Mouse (Mus musculus): ENCODE measurements around the gene Tmem174. TPM values are rescaled to one million over a fixed set of nuclear protein-coding genes. Genes with fewer than 3 reads are reported as not detected.
A peak's percentile ranks its signal among the peaks of the same experiment; 100 is the strongest.

Tmem174 gene
- polyA plus RNA-seq, 1 experiment from 2014 or later, result not detected

GRCm38 (mm10) chr13:98665240-98665639 is 28.0 kb upstream of the Tmem174 start:
- Histone ChIP-seq H3K9me3 (replicated peaks; ENCODE audit: control insufficient read depth, low read length) (no peaks in the 10 kb centered on the region; the same call in 1 of the 2 replicates), H3K9ac (ENCODE audit: low read length) (no peak overlapping the region), H3K27me3 (ENCODE audit: control insufficient read depth, insufficient read depth, low read length) (no peaks in the 10 kb centered on the region), H3K4me3 (ENCODE audit: low read length) (no peak overlapping the region), H3K27ac (ENCODE audit: low read length) (no peak overlapping the region), H3K36me3 (ENCODE audit: control insufficient read depth, insufficient read depth) (no peaks in the 10 kb centered on the region), H3K4me1 (ENCODE audit: control insufficient read depth, insufficient read depth, low read length) (no peaks in the 10 kb centered on the region), H3K4me2 (ENCODE audit: low read depth, low read length) (no peak overlapping the region)
- WGBS, result 73% methylated on average over 10 of the region's 10 CpGs
- no peak for ATAC-seq (replicated peaks; ENCODE audit: extremely low read depth, insufficient read depth, low FRiP score)

GRCm38 (mm10) chr13:98662173-98662675 is 25.0 kb upstream of the Tmem174 start:
- Histone ChIP-seq H3K4me2 (ENCODE audit: low read depth, low read length) (no peak overlapping the region), H3K27ac (ENCODE audit: low read length) (no peak overlapping the region), H3K9me3 (replicated peaks; ENCODE audit: control insufficient read depth, low read length) (no peaks in the 10 kb centered on the region; the same call in 1 of the 2 replicates), H3K9ac (ENCODE audit: low read length) (no peak overlapping the region), H3K4me1 (ENCODE audit: control insufficient read depth, insufficient read depth, low read length) (no peaks in the 10 kb centered on the region), H3K36me3 (ENCODE audit: control insufficient read depth, insufficient read depth) (no peaks in the 10 kb centered on the region), H3K4me3 (ENCODE audit: low read length) (no peak overlapping the region), H3K27me3 (ENCODE audit: control insufficient read depth, insufficient read depth, low read length) (no peaks in the 10 kb centered on the region)
- ATAC-seq (replicated peaks; ENCODE audit: extremely low read depth, insufficient read depth, low FRiP score), result no peak
- 81% methylated on average over 4 of the region's 4 CpGs for WGBS

GRCm38 (mm10) chr13:98656034-98656471 is 18.8 kb upstream of the Tmem174 start:
- H3K36me3 ChIP-seq (ENCODE audit: control insufficient read depth, insufficient read depth), result no peaks in the 10 kb centered on the region
- H3K27ac ChIP-seq (ENCODE audit: low read length), result no peak overlapping the region
- H3K4me1 ChIP-seq (ENCODE audit: control insufficient read depth, insufficient read depth, low read length), result peaks cover 6% of the 10 kb centered on the region; the same call in 1 of the 2 replicates
- WGBS, result 85% methylated on average over 16 of the region's 16 CpGs
- H3K9me3 ChIP-seq (replicated peaks; ENCODE audit: control insufficient read depth, low read length), result no peaks in the 10 kb centered on the region
- no peak overlapping the region for H3K4me2 ChIP-seq (ENCODE audit: low read depth, low read length)
- no peaks in the 10 kb centered on the region for H3K27me3 ChIP-seq (ENCODE audit: control insufficient read depth, insufficient read depth, low read length)
- no peak overlapping the region for H3K4me3 ChIP-seq (ENCODE audit: low read length)
- no peak overlapping the region for H3K9ac ChIP-seq (ENCODE audit: low read length)
- no peak for ATAC-seq (replicated peaks; ENCODE audit: extremely low read depth, insufficient read depth, low FRiP score)

GRCm38 (mm10) chr13:98655346-98655745 is 18.1 kb upstream of the Tmem174 start:
- no peaks in the 10 kb centered on the region for H3K27me3 ChIP-seq (ENCODE audit: control insufficient read depth, insufficient read depth, low read length)
- no peak for ATAC-seq (replicated peaks; ENCODE audit: extremely low read depth, insufficient read depth, low FRiP score)
- no peak overlapping the region for H3K4me2 ChIP-seq (ENCODE audit: low read depth, low read length)
- 91% methylated on average over 4 of the region's 4 CpGs for WGBS
- H3K9me3 ChIP-seq (replicated peaks; ENCODE audit: control insufficient read depth, low read length), result no peaks in the 10 kb centered on the region
- H3K4me1 ChIP-seq (ENCODE audit: control insufficient read depth, insufficient read depth, low read length), result peaks cover 6% of the 10 kb centered on the region; the same call in 1 of the 2 replicates
- no peaks in the 10 kb centered on the region for H3K36me3 ChIP-seq (ENCODE audit: control insufficient read depth, insufficient read depth)
- H3K27ac ChIP-seq (ENCODE audit: low read length), result no peak overlapping the region
- H3K9ac ChIP-seq (ENCODE audit: low read length), result no peak overlapping the region
- H3K4me3 ChIP-seq (ENCODE audit: low read length), result no peak overlapping the region

GRCm38 (mm10) chr13:98654129-98654939 is 17.1 kb upstream of the Tmem174 start:
- no peak overlapping the region for H3K4me2 ChIP-seq (ENCODE audit: low read depth, low read length)
- H3K27me3 ChIP-seq (ENCODE audit: control insufficient read depth, insufficient read depth, low read length), result no peaks in the 10 kb centered on the region
- H3K4me1 ChIP-seq (ENCODE audit: control insufficient read depth, insufficient read depth, low read length), result peaks cover 6% of the 10 kb centered on the region; the same call in 1 of the 2 replicates
- H3K36me3 ChIP-seq (ENCODE audit: control insufficient read depth, insufficient read depth), result no peaks in the 10 kb centered on the region
- H3K9ac ChIP-seq (ENCODE audit: low read length), result no peak overlapping the region
- H3K9me3 ChIP-seq (replicated peaks; ENCODE audit: control insufficient read depth, low read length), result no peaks in the 10 kb centered on the region
- H3K27ac ChIP-seq (ENCODE audit: low read length), result no peak overlapping the region
- ATAC-seq (replicated peaks; ENCODE audit: extremely low read depth, insufficient read depth, low FRiP score), result no peak
- no peak overlapping the region for H3K4me3 ChIP-seq (ENCODE audit: low read length)
- 70% methylated on average over 10 of the region's 10 CpGs for WGBS

- 51% methylated on average over 2 of the region's 2 CpGs for WGBS
- ATAC-seq (replicated peaks; ENCODE audit: extremely low read depth, insufficient read depth, low FRiP score), result no peak
- no peak overlapping the region for H3K27ac ChIP-seq (ENCODE audit: low read length)
Observed at GRCm38 (mm10) chr13:98652194-98652593, 15.0 kb upstream of the Tmem174 start.

GRCm38 (mm10) chr13:98651228-98651977 is 14.2 kb upstream of the Tmem174 start:
- Histone ChIP-seq H3K9ac (ENCODE audit: low read length) (no peak overlapping the region), H3K4me2 (ENCODE audit: low read depth, low read length) (no peak overlapping the region), H3K36me3 (ENCODE audit: control insufficient read depth, insufficient read depth) (no peaks in the 10 kb centered on the region), H3K4me3 (ENCODE audit: low read length) (no peak overlapping the region), H3K27me3 (ENCODE audit: control insufficient read depth, insufficient read depth, low read length) (no peaks in the 10 kb centered on the region), H3K9me3 (replicated peaks; ENCODE audit: control insufficient read depth, low read length) (no peaks in the 10 kb centered on the region), H3K27ac (ENCODE audit: low read length) (no peak overlapping the region), H3K4me1 (ENCODE audit: control insufficient read depth, insufficient read depth, low read length) (peaks cover 6% of the 10 kb centered on the region; the same call in 1 of the 2 replicates)
- WGBS, result 60% methylated on average over 17 of the region's 17 CpGs
- peak; percentile 18; the same call in 1 of the 2 replicates for ATAC-seq (replicated peaks; ENCODE audit: extremely low read depth, insufficient read depth, low FRiP score)

More at GRCm38 (mm10) chr13:98652194-98652593, 15.0 kb upstream of the Tmem174 start:
- Histone ChIP-seq H3K4me3 (ENCODE audit: low read length) (no peak overlapping the region), H3K4me2 (ENCODE audit: low read depth, low read length) (no peak overlapping the region), H3K9ac (ENCODE audit: low read length) (no peak overlapping the region), H3K9me3 (replicated peaks; ENCODE audit: control insufficient read depth, low read length) (no peaks in the 10 kb centered on the region), H3K4me1 (ENCODE audit: control insufficient read depth, insufficient read depth, low read length) (peaks cover 6% of the 10 kb centered on the region; the same call in 1 of the 2 replicates), H3K36me3 (ENCODE audit: control insufficient read depth, insufficient read depth) (no peaks in the 10 kb centered on the region), H3K27me3 (ENCODE audit: control insufficient read depth, insufficient read depth, low read length) (no peaks in the 10 kb centered on the region)

GRCm38 (mm10) chr13:98647775-98648568 is 10.8 kb upstream of the Tmem174 start:
- H3K27me3 ChIP-seq (ENCODE audit: control insufficient read depth, insufficient read depth, low read length), result no peaks in the 10 kb centered on the region
- H3K36me3 ChIP-seq (ENCODE audit: control insufficient read depth, insufficient read depth), result no peaks in the 10 kb centered on the region
- WGBS, result 76% methylated on average over 22 of the region's 22 CpGs
- ATAC-seq (replicated peaks; ENCODE audit: extremely low read depth, insufficient read depth, low FRiP score), result no peak
- no peaks in the 10 kb centered on the region for H3K9me3 ChIP-seq (replicated peaks; ENCODE audit: control insufficient read depth, low read length)
- H3K4me1 ChIP-seq (ENCODE audit: control insufficient read depth, insufficient read depth, low read length), result peaks cover 6% of the 10 kb centered on the region; the same call in 1 of the 2 replicates
- no peak overlapping the region for H3K9ac ChIP-seq (ENCODE audit: low read length)
- no peak overlapping the region for H3K4me3 ChIP-seq (ENCODE audit: low read length)
- H3K27ac ChIP-seq (ENCODE audit: low read length), result no peak overlapping the region
- no peak overlapping the region for H3K4me2 ChIP-seq (ENCODE audit: low read depth, low read length)
